ENCODE assay signal across 1 mouse cellular context in the genomic region with DNA sequence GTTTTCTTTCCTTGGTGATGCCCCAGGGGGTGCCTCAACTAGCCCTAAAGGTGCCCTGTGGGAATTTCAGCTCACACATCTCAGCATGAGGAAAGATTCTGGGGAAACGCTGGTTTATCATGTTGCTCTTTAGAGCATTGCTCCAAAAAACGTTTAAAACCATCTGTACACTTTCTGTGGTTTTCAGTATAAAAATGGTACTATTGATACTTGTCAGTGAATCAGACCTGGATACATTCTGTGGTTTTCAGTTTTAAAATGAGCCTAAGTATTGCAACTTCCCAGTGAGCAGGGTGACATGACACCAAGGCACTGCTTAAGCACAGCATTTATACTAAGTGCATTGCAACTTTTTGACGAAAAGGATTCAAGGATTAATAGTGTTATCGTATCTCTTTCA.
TF ChIP-seq lines count a peak whose summit lies in the region.

No protein-coding gene starts in this region.

TF ChIP-seq in CH12.LX, 34 proteins besides CTCF, POLR2A, EP300 and RAD21 (continued from another document):
- peak; percentile 97 for TF ChIP-seq RCOR1 (conservative IDR thresholded peaks at IDR 0.05; ENCODE audit: low read depth, low read length)
- TF ChIP-seq USF1 (IDR thresholded peaks at IDR 0.05; ENCODE audit: low read depth, low read length), result no peak
- peak; percentile 72 for TF ChIP-seq TCF12 (IDR thresholded peaks at IDR 0.05; ENCODE audit: low read depth, low read length)
- TF ChIP-seq NRF1 (IDR thresholded peaks at IDR 0.05; ENCODE audit: low read depth, low read length), result no peak
- 0 out of 2 replicates have a peak, but pooled peaks have one; percentile 58 for TF ChIP-seq SIN3A (IDR thresholded peaks at IDR 0.05; ENCODE audit: low read length)
- TF ChIP-seq ZMIZ1 (IDR thresholded peaks at IDR 0.05; ENCODE audit: low read depth, low read length), result no peak
- TF ChIP-seq USF2 (conservative IDR thresholded peaks at IDR 0.05; ENCODE audit: low read depth, low read length), result no peak
- TF ChIP-seq JUND (conservative IDR thresholded peaks at IDR 0.05; ENCODE audit: low read depth, low read length), result peak; percentile 89
- no peak for TF ChIP-seq MAZ (IDR thresholded peaks at IDR 0.05; ENCODE audit: low read depth, low read length)
- TF ChIP-seq BHLHE40 (IDR thresholded peaks at IDR 0.05; ENCODE audit: low read depth, low read length), result peak; percentile 73
- 0 out of 2 replicates have a peak, but pooled peaks have one; percentile 44 for TF ChIP-seq MAX (IDR thresholded peaks at IDR 0.05; ENCODE audit: low read length)
- TF ChIP-seq ZNF384 (IDR thresholded peaks at IDR 0.05; ENCODE audit: low read depth, low read length), result peak; percentile 62
- TF ChIP-seq NELFE (IDR thresholded peaks at IDR 0.05; ENCODE audit: low read depth, low read length), result no peak
- TF ChIP-seq MEF2A (IDR thresholded peaks at IDR 0.05; ENCODE audit: borderline replicate concordance, low read depth, low read length), result peak; percentile 86
- TF ChIP-seq MYC (IDR thresholded peaks at IDR 0.05; ENCODE audit: low read depth, low read length), result no peak
- TF ChIP-seq POLR2AphosphoS2 (IDR thresholded peaks at IDR 0.05; ENCODE audit: low read depth, low read length), result no peak
- TF ChIP-seq GABPA (IDR thresholded peaks at IDR 0.05; ENCODE audit: insufficient replicate concordance, low read depth, low read length), result no peak
